Mouse (Mus musculus): Measurements from ENCODE around the gene Slc4a5. TPM values are rescaled to one million over a fixed set of nuclear protein-coding genes. Genes with fewer than 3 reads are reported as not detected.

The Slc4a5 gene
- total RNA-seq, 1 experiment = 104 TPM

GRCm38 (mm10) chr6:83245134-83245533 lies 25.5 kb downstream of the Slc4a5 start:
- TF ChIP-seq ZNF384 (IDR thresholded peaks at IDR 0.05; ENCODE audit: low read depth, low read length) (no peak), ZC3H11A (IDR thresholded peaks at IDR 0.05; ENCODE audit: borderline replicate concordance, low read depth, low read length) (no peak), CHD2 (IDR thresholded peaks at IDR 0.05; ENCODE audit: low read depth, low read length) (no peak), MAFK (IDR thresholded peaks at IDR 0.05; ENCODE audit: insufficient read depth, low read depth, low read length) (no peak), HCFC1 (IDR thresholded peaks at IDR 0.05; ENCODE audit: borderline replicate concordance, insufficient read depth, low read length) (no peak)
- in situ Hi-C loops (cut with MboI; ENCODE audit: low sequenced_read_pairs in 2 of 2, unreplicated experiment in 2 of 2) = no loop called here

GRCm38 (mm10) chr6:83245997-83246396 lies 26.4 kb downstream of the Slc4a5 start:
- Histone ChIP-seq H3K9me3 (ENCODE audit: control insufficient read depth, insufficient read depth, low read depth, low read length) (no peaks in the 10 kb centered on the region), H3K27ac (ENCODE audit: insufficient read depth, low read depth, low read length, poor library complexity, severe bottlenecking) (no peak overlapping the region), H3K36me3 (ENCODE audit: control insufficient read depth, insufficient read depth, low read length, poor library complexity, severe bottlenecking) (no peaks in the 10 kb centered on the region), H3K9ac (ENCODE audit: insufficient read depth, low read depth, low read length, poor library complexity, severe bottlenecking) (no peak overlapping the region), H3K4me1 (ENCODE audit: control insufficient read depth in 2 of 2, insufficient read depth in 2 of 2, low read length in 2 of 2, poor library complexity in 1 of 2) (0 out of 4 replicates have a peak, but pooled peaks cover 0 to 2% of the 10 kb centered on the region in 2 experiments), H3K4me3 (ENCODE audit: insufficient read depth in 1 of 2, low read depth in 1 of 2, low read length in 2 of 2, poor library complexity in 1 of 2, severe bottlenecking in 1 of 2) (no peak overlapping the region)
- in situ Hi-C loops (cut with MboI; ENCODE audit: low sequenced_read_pairs in 2 of 2, unreplicated experiment in 2 of 2) = no loop called here
- DNase-seq (ENCODE audit: low read depth, low spot score) = no peak
- TF ChIP-seq CHD2 (IDR thresholded peaks at IDR 0.05; ENCODE audit: low read depth, low read length) (no peak), ZNF384 (IDR thresholded peaks at IDR 0.05; ENCODE audit: low read depth, low read length) (no peak), ZC3H11A (IDR thresholded peaks at IDR 0.05; ENCODE audit: borderline replicate concordance, low read depth, low read length) (no peak), MAFK (IDR thresholded peaks at IDR 0.05; ENCODE audit: insufficient read depth, low read depth, low read length) (no peak), HCFC1 (IDR thresholded peaks at IDR 0.05; ENCODE audit: borderline replicate concordance, insufficient read depth, low read length) (no peak)

More at GRCm38 (mm10) chr6:83245134-83245533, 25.5 kb downstream of the Slc4a5 start:
- Histone ChIP-seq H3K9ac (ENCODE audit: insufficient read depth, low read depth, low read length, poor library complexity, severe bottlenecking) (no peak overlapping the region), H3K27ac (ENCODE audit: insufficient read depth, low read depth, low read length, poor library complexity, severe bottlenecking) (no peak overlapping the region), H3K4me1 (ENCODE audit: control insufficient read depth in 2 of 2, insufficient read depth in 2 of 2, low read length in 2 of 2, poor library complexity in 1 of 2) (0 out of 4 replicates have a peak, but pooled peaks cover 0 to 2% of the 10 kb centered on the region in 2 experiments), H3K36me3 (ENCODE audit: control insufficient read depth, insufficient read depth, low read length, poor library complexity, severe bottlenecking) (no peaks in the 10 kb centered on the region), H3K4me3 (ENCODE audit: insufficient read depth in 1 of 2, low read depth in 1 of 2, low read length in 2 of 2, poor library complexity in 1 of 2, severe bottlenecking in 1 of 2) (no peak overlapping the region), H3K9me3 (ENCODE audit: control insufficient read depth, insufficient read depth, low read depth, low read length) (no peaks in the 10 kb centered on the region)
- DNase-seq (ENCODE audit: low read depth, low spot score) = no peak

DNA sequence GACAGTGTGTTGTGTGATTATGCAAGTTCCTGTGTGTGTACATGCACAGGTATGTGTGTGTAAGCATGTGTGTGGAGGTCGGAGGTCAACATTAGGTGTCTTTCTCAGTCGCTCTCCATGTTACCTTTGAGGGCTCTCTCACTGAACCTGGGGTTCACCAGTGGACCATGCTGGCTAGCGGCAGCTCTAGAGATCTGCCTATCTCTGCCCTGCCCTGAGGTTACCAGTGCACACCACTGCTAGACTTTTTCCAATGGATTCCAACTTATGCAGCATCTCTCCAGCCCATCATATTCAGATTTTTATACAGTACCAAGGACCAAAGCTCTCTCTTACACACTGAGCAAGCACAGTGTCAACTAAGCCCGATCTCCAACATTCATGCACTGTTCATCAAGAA lies 27.1 kb downstream of the Slc4a5 start:
- TF ChIP-seq ZNF384 (IDR thresholded peaks at IDR 0.05; ENCODE audit: low read depth, low read length) = no peak
- TF ChIP-seq ZC3H11A (IDR thresholded peaks at IDR 0.05; ENCODE audit: borderline replicate concordance, low read depth, low read length) = no peak
- 0 out of 4 replicates have a peak, but pooled peaks cover 0 to 2% of the 10 kb centered on the region in 2 experiments for H3K4me1 ChIP-seq (ENCODE audit: control insufficient read depth in 2 of 2, insufficient read depth in 2 of 2, low read length in 2 of 2, poor library complexity in 1 of 2)
- in situ Hi-C loops (cut with MboI; ENCODE audit: low sequenced_read_pairs in 2 of 2, unreplicated experiment in 2 of 2) = no loop called here
- no peak overlapping the region for H3K9ac ChIP-seq (ENCODE audit: insufficient read depth, low read depth, low read length, poor library complexity, severe bottlenecking)
- no peak overlapping the region for H3K4me3 ChIP-seq (ENCODE audit: insufficient read depth in 1 of 2, low read depth in 1 of 2, low read length in 2 of 2, poor library complexity in 1 of 2, severe bottlenecking in 1 of 2)
- no peak overlapping the region for H3K27ac ChIP-seq (ENCODE audit: insufficient read depth, low read depth, low read length, poor library complexity, severe bottlenecking)
- no peaks in the 10 kb centered on the region for H3K9me3 ChIP-seq (ENCODE audit: control insufficient read depth, insufficient read depth, low read depth, low read length)
- DNase-seq (ENCODE audit: low read depth, low spot score) = no peak
- H3K36me3 ChIP-seq (ENCODE audit: control insufficient read depth, insufficient read depth, low read length, poor library complexity, severe bottlenecking) = no peaks in the 10 kb centered on the region

DNA sequence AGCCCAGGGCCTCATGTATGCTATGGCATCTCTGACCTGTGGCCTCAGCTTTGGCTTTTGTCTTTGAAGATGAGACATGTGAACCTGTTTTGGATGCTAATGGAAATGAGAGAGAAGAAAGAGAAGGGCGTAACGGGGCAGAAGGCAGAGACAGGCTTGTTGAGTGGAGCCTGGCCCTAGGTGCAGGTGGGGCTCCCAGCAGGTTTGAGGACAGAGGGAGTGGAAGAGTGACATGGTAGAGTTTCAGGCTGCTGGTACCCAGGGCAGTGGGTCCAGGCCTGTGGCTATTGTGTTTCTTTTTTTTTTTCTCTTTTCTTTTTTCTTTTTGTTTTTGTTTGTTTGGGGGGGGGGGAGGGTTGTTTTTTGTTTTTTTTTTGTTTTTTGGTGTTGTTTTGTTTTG lies 27.5 kb downstream of the Slc4a5 start:
- Histone ChIP-seq H3K9me3 (ENCODE audit: control insufficient read depth, insufficient read depth, low read depth, low read length) (no peaks in the 10 kb centered on the region), H3K9ac (ENCODE audit: insufficient read depth, low read depth, low read length, poor library complexity, severe bottlenecking) (no peak overlapping the region), H3K27ac (ENCODE audit: insufficient read depth, low read depth, low read length, poor library complexity, severe bottlenecking) (no peak overlapping the region), H3K4me1 (ENCODE audit: control insufficient read depth in 2 of 2, insufficient read depth in 2 of 2, low read length in 2 of 2, poor library complexity in 1 of 2) (0 out of 4 replicates have a peak, but pooled peaks cover 0 to 2% of the 10 kb centered on the region in 2 experiments), H3K4me3 (ENCODE audit: insufficient read depth in 1 of 2, low read depth in 1 of 2, low read length in 2 of 2, poor library complexity in 1 of 2, severe bottlenecking in 1 of 2) (no peak overlapping the region), H3K36me3 (ENCODE audit: control insufficient read depth, insufficient read depth, low read length, poor library complexity, severe bottlenecking) (no peaks in the 10 kb centered on the region)
- no peak for DNase-seq (ENCODE audit: low read depth, low spot score)
- no peak for TF ChIP-seq HCFC1 (IDR thresholded peaks at IDR 0.05; ENCODE audit: borderline replicate concordance, insufficient read depth, low read length)
- TF ChIP-seq MAFK (IDR thresholded peaks at IDR 0.05; ENCODE audit: insufficient read depth, low read depth, low read length) = no peak
- no peak for TF ChIP-seq CHD2 (IDR thresholded peaks at IDR 0.05; ENCODE audit: low read depth, low read length)
- no peak for TF ChIP-seq ZNF384 (IDR thresholded peaks at IDR 0.05; ENCODE audit: low read depth, low read length)
- no peak for TF ChIP-seq ZC3H11A (IDR thresholded peaks at IDR 0.05; ENCODE audit: borderline replicate concordance, low read depth, low read length)
- in situ Hi-C loops (cut with MboI; ENCODE audit: low sequenced_read_pairs in 2 of 2, unreplicated experiment in 2 of 2) = no loop called here

- Histone ChIP-seq H3K4me1 (ENCODE audit: control insufficient read depth in 2 of 2, insufficient read depth in 2 of 2, low read length in 2 of 2, poor library complexity in 1 of 2) (no peaks in the 10 kb centered on the region), H3K27ac (ENCODE audit: insufficient read depth, low read depth, low read length, poor library complexity, severe bottlenecking) (no peak overlapping the region), H3K9me3 (ENCODE audit: control insufficient read depth, insufficient read depth, low read depth, low read length) (no peaks in the 10 kb centered on the region), H3K4me3 (ENCODE audit: insufficient read depth in 1 of 2, low read depth in 1 of 2, low read length in 2 of 2, poor library complexity in 1 of 2, severe bottlenecking in 1 of 2) (no peak overlapping the region), H3K36me3 (ENCODE audit: control insufficient read depth, insufficient read depth, low read length, poor library complexity, severe bottlenecking) (no peaks in the 10 kb centered on the region), H3K9ac (ENCODE audit: insufficient read depth, low read depth, low read length, poor library complexity, severe bottlenecking) (no peak overlapping the region)
- in situ Hi-C loops (cut with MboI; ENCODE audit: low sequenced_read_pairs in 2 of 2, unreplicated experiment in 2 of 2) = no loop called here
- DNase-seq (ENCODE audit: low read depth, low spot score) = no peak
- TF ChIP-seq MAFK (IDR thresholded peaks at IDR 0.05; ENCODE audit: insufficient read depth, low read depth, low read length) (no peak), HCFC1 (IDR thresholded peaks at IDR 0.05; ENCODE audit: borderline replicate concordance, insufficient read depth, low read length) (no peak), ZC3H11A (IDR thresholded peaks at IDR 0.05; ENCODE audit: borderline replicate concordance, low read depth, low read length) (no peak), CHD2 (IDR thresholded peaks at IDR 0.05; ENCODE audit: low read depth, low read length) (no peak), ZNF384 (IDR thresholded peaks at IDR 0.05; ENCODE audit: low read depth, low read length) (no peak)
Measured at GRCm38 (mm10) chr6:83254242-83254641, 34.6 kb downstream of the Slc4a5 start.

All from ES-E14 (cell line).